Mouse (Mus musculus): ENCODE measurements at regions not wholly inside any gene's neighbourhood (a gene's known extent, or its start where the extent isn't known, plus 50 kb on each side); places are given as distances from the start of the nearest gene placed in this dataset.

GRCm38 (mm10) chr7:36352761-36353160 lies 345.2 kb upstream of the Tshz3 start:
- DNase-seq (ENCODE audit: low read depth): no peak

- no peak for DNase-seq (ENCODE audit: low read depth)
These were observed 347.3 kb upstream of the Tshz3 start for GRCm38 (mm10) chr7:36350616-36351015.

GRCm38 (mm10) chr7:36348195-36348594 lies 349.7 kb upstream of the Tshz3 start:
- DNase-seq (ENCODE audit: low read depth): no peak

- no peak for DNase-seq (ENCODE audit: low read depth)
These were observed 363.1 kb upstream of the Tshz3 start for GRCm38 (mm10) chr7:36334857-36335256.

- no peak for DNase-seq (ENCODE audit: low read depth)
These were observed 363.8 kb upstream of the Tshz3 start for GRCm38 (mm10) chr7:36334091-36334490.

- no peak for DNase-seq (ENCODE audit: low read depth)
These were observed 365.3 kb upstream of the Tshz3 start for GRCm38 (mm10) chr7:36332633-36333032.

GRCm38 (mm10) chr7:36328141-36328540 lies 369.8 kb upstream of the Tshz3 start:
- no peak for DNase-seq (ENCODE audit: low read depth)

- no peak for DNase-seq (ENCODE audit: low read depth)
These were observed 373.9 kb upstream of the Tshz3 start for GRCm38 (mm10) chr7:36324035-36324434.

- DNase-seq (ENCODE audit: low read depth): no peak
These were observed 375.7 kb upstream of the Tshz3 start for GRCm38 (mm10) chr7:36322181-36322580.

GRCm38 (mm10) chr7:36317466-36318212 lies 380.3 kb upstream of the Tshz3 start:
- no peak for DNase-seq (ENCODE audit: low read depth)

- DNase-seq (ENCODE audit: low read depth): no peak
These were observed 384.2 kb upstream of the Tshz3 start for GRCm38 (mm10) chr7:36313751-36314150.

GRCm38 (mm10) chr7:36309761-36310605 lies 387.9 kb upstream of the Tshz3 start:
- DNase-seq (ENCODE audit: low read depth): no peak

GRCm38 (mm10) chr7:36308726-36309125 lies 389.2 kb upstream of the Tshz3 start:
- DNase-seq (ENCODE audit: low read depth): no peak

- DNase-seq (ENCODE audit: low read depth): no peak
These were observed 389.8 kb upstream of the Tshz3 start for GRCm38 (mm10) chr7:36308106-36308620.

GRCm38 (mm10) chr7:36277275-36277674 lies 420.6 kb upstream of the Tshz3 start:
- no peak for DNase-seq (ENCODE audit: low read depth)

- no peak for DNase-seq (ENCODE audit: low read depth)
These were observed 429.0 kb upstream of the Tshz3 start for GRCm38 (mm10) chr7:36268966-36269365.

- DNase-seq (ENCODE audit: low read depth): no peak
These were observed 432.6 kb upstream of the Tshz3 start for GRCm38 (mm10) chr7:36265163-36265823.

- no peak for DNase-seq (ENCODE audit: low read depth)
These were observed 435.7 kb upstream of the Tshz3 start for GRCm38 (mm10) chr7:36262124-36262710.

- DNase-seq (ENCODE audit: low read depth): no peak
These were observed 440.8 kb upstream of the Tshz3 start for GRCm38 (mm10) chr7:36257102-36257501.

- no peak for DNase-seq (ENCODE audit: low read depth)
These were observed 444.6 kb upstream of the Zfp507 start for GRCm38 (mm10) chr7:36247356-36247755.

- DNase-seq (ENCODE audit: low read depth): no peak
These were observed 433.9 kb upstream of the Zfp507 start for GRCm38 (mm10) chr7:36236673-36237072.

- DNase-seq (ENCODE audit: low read depth): no peak
These were observed 426.2 kb upstream of the Zfp507 start for GRCm38 (mm10) chr7:36229031-36229430.

All from naive thymus-derived CD4-positive, alpha-beta T cell, adult 2 months (primary cell).